Mouse (Mus musculus) CD8-positive naive resting alpha-beta T cell, adult 2 months (primary cell): ENCODE results near the gene Hist2h3c2.
A peak's percentile ranks its signal among the peaks of the same experiment; 100 is the strongest.
"Not testable (repeated sequence)": the region's sequence is repeated elsewhere in the genome, so short reads cannot be mapped to it uniquely, and the experiment has no call there.

ENCODE experiments used
- DNase-seq, 2 experiments: peaks; one replicate each; pipeline ENCODE4 v3.0.0; 2022; ENCODE audit warnings: low read depth in 2 of 2, low spot score in 2 of 2

Gene Hist2h3c2

DNA sequence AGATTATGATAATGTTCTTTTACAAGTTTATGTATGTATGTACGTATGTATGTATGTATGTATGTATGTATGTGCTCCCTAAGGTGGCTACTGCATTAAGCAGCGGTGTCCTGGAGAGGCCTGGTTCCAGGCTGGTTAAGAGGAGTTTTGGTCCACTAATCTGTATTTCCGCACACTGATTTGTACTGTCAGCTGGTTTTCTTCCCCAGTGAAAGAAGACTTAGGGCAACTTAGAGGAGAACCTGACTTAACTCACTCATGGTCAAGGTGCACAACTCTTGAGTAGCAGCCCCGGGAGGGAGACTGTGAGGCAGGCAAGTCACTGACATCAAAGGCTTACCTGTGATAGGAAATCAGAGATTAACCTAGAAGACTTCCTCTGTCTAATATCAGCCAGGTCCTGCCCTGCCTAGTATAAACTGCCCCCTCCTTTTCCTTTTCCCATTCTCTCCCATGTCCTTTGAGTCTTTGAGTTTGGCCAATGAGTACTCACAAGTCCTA is 2.0 kb downstream of the Hist2h3c2 start:
- no peak for DNase-seq

DNA sequence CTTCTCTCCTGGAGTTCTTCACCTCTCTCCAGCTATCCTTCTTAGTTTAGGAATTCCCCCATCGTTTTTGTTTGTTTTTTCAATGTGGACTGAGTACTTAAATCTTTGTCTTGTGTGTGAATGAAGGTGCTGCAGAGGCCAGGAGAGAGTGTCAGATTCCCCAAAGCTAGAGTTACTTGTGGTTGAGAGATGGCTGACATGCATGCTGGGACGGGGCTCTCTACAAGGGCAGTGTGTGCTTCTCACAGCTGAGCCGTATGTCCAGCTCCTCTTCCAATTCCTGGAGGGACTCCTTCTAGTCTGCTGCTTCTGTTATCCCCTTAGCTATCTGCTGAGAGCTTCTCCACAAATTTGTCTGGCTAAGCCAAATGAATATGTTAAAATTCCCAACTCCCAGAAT is 3.1 kb downstream of the Hist2h3c2 start:
- no peak for DNase-seq

GRCm38 (mm10) chr3:96234914-96235313 is 4.0 kb downstream of the Hist2h3c2 start:
- peak in 1 of 2 experiments; percentile 35 for DNase-seq

DNA sequence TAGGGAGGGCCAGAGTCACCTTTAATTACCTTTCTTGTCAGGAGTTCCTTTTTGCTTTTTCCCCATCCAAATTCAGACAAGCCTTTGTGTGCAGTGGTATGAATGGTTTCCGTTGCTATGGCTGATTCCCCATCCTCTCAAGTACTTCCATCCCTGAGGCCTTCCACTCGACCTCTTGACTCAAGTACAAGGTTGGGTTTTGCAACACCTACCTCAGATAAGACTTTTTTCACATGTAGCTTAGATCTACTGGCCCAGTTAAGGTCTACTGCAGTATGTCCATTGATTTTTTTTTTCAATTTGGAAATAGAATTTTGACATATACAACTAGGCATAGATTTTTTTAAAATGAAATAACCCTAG is 7.2 kb downstream of the Hist2h3c2 start:
- no peak for DNase-seq

- no peak for DNase-seq
Measured at GRCm38 (mm10) chr3:96230910-96231757, 7.8 kb downstream of the Hist2h3c2 start.

- no peak for DNase-seq
Measured at GRCm38 (mm10) chr3:96230404-96230803, 8.5 kb downstream of the Hist2h3c2 start.

- DNase-seq, result no peak
Measured at GRCm38 (mm10) chr3:96228828-96229227, 10.1 kb downstream of the Hist2h3c2 start.

- DNase-seq, result no peak
Measured at GRCm38 (mm10) chr3:96226695-96227648, 12.0 kb downstream of the Hist2h3c2 start.

DNA sequence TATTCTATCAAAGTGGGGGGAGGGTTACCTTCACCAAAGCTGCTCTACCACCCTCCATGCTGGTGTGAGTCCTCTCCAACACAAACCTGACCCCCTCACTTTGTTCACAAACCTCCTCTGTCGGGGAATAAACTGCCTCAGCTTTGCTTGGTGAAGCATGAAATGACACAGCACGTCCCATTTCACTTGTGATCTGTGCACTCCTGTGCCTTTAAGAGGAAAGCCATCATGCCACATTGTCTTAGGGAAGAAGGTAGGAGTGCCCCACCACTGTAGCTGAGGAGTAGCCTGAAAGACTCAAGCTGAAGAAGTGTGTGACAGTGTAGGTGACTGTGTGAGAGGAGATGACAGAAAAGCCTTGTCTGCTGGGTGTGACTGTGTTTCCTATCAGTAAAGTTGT is 13.5 kb downstream of the Hist2h3c2 start:
- no peak for DNase-seq

DNA sequence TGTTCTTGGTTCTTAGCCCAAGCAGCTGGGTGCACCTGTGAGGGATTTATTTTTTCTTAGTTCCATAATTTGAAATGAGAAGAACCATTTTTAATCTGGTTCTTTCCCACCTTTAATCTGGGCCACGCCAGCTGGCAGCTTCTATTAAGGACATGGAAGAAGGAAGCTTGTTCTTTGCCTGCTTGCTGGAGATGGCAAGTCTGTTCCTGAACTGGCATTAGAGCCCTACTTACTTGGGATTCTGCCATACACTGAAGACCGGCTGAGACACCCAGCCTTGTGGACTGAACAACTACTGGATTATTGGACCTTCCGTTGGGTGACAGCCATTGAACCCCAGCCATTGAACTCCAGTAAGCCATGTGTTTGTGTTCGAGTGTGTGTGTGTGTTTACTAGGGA is 16.2 kb downstream of the Hist2h3c2 start:
- no peak for DNase-seq

GRCm38 (mm10) chr3:96221640-96222038 is 17.3 kb downstream of the Hist2h3c2 start:
- peak in 1 of 2 experiments; percentile 22 for DNase-seq

GRCm38 (mm10) chr3:96220765-96221639 is 17.9 kb downstream of the Hist2h3c2 start, which contains the start of the genes Hist2h2ac and Hist2h2be:
Gene Hist2h2ac, minus strand, starts transcription at chr3:96220880.
Gene Hist2h2be, plus strand, starts transcription at chr3:96221119.
- DNase-seq, result peak; percentile 71 to 78

- DNase-seq, result not testable (repeated sequence)
Measured at GRCm38 (mm10) chr3:96220131-96220764, 18.7 kb downstream of the Hist2h3c2 start.

- peak; percentile 62 to 67 for DNase-seq
Measured at GRCm38 (mm10) chr3:96219661-96220130, 19.2 kb downstream of the Hist2h3c2 start, which contains the start of the genes Bola1 and Hist2h2ab. Gene Bola1, minus strand, starts transcription at chr3:96219709. Gene Hist2h2ab, plus strand, starts transcription at chr3:96219865.

DNA sequence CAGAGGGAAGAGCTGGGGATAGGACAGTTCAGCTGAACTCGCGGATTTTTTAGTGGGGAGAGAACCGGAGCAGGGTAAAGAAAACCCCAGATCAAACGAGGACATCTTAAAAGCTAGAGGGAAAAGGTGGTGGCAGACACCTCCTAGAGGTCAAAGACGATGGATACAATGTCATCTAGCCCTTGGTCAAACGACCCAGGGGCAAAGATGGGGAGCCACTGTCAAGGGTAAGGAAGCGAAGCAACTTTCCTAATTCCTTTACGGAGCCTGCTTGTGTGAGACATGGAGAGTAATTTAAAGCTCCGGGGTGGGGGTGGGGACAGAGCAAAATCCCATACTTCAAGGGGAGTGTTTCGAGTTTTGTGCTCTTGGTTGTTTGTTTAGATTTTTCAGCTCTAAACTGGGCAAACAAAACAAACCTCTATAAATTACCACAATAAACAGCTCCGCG is 19.7 kb downstream of the Hist2h3c2 start:
- peak; percentile 36 to 54 for DNase-seq

- DNase-seq, result no peak
Measured at GRCm38 (mm10) chr3:96209242-96209641, 29.7 kb downstream of the Hist2h3c2 start.

DNA sequence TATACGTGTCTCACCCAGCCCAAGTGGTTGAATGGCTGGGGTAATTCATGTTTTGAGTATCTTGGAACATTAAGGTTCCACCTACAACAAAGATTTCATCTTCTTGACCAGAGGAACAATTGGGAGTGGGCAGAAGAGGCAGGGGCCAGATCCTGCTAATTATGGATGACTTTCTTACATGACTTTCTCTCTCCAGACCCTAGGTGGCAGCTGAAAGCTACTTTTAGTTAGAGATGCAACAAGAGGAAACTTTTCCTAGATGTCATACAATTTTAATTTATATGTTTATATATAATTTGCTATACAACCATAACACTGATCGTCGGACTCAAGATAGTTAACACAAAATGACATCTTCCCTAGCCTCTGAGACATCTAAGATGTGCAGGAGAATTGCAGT is 31.1 kb downstream of the Hist2h3c2 start:
- no peak for DNase-seq

DNA sequence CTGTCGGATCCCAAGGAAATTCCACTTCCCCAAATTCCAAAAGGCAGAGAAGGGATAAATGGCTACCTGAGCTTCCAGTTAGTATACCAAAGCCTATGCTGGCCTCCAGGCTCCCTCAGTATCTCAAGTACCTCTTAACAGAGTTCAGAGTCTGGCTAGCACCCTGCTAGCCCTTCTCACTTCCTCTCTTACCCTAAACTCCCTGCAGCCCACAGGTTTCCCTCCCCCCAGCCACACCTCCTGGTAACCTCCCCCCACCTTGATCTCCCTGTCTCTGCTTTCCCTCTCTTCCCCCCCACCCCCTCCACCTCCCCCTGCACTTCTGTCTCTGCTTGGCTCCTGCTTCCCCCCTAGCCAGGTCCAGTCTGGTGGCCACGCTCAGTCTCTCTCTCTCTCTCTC is 39.2 kb downstream of the Hist2h3c2 start:
- no peak for DNase-seq

GRCm38 (mm10) chr3:96198601-96199251 is 40.2 kb downstream of the Hist2h3c2 start:
- not testable (repeated sequence) for DNase-seq
